Mouse (Mus musculus): ENCODE measurements around the gene Zfp639.

GRCm38 (mm10) chr3:32495856-32496710, 14.0 kb upstream of the Zfp639 start:
- no peak for TF ChIP-seq CTCF (IDR thresholded peaks at IDR 0.05 in 2 of 3, conservative IDR thresholded peaks at IDR 0.05 in 1 of 3; ENCODE audit: control insufficient read depth in 1 of 3, insufficient read depth in 1 of 3, low read depth in 2 of 3, low read length in 3 of 3, poor library complexity in 1 of 3, severe bottlenecking in 1 of 3)
- TF ChIP-seq MAX (IDR thresholded peaks at IDR 0.05; ENCODE audit: low read length): no peak
- no peak for TF ChIP-seq MYB (IDR thresholded peaks at IDR 0.05; ENCODE audit: low read depth, low read length)
- no peak for TF ChIP-seq MAFK (IDR thresholded peaks at IDR 0.05; ENCODE audit: borderline replicate concordance, low read depth, low read length)
- TF ChIP-seq POLR2A (IDR thresholded peaks at IDR 0.05; ENCODE audit: control insufficient read depth in 1 of 2, insufficient read depth in 1 of 2, low read depth in 1 of 2, low read length in 2 of 2, poor library complexity in 1 of 2): no peak
- TF ChIP-seq USF1 (IDR thresholded peaks at IDR 0.05; ENCODE audit: low read depth, low read length): no peak
